Mouse (Mus musculus) MEL (cell line): ENCODE measurements around the gene Dcbld1. TPM values are rescaled to one million over a fixed set of nuclear protein-coding genes. Genes with fewer than 3 reads are reported as not detected.

Source experiments
- DNase-seq: peaks from one replicate; pipeline ENCODE4 v3.0.0; 2011; ENCODE audit warnings: low read depth, low spot score
- H3K27ac ChIP-seq: 2 replicates; pipeline ENCODE4 v1.5.1; 2012; ENCODE audit warnings: low read depth, mild to moderate bottlenecking, control low read depth, low read length, moderate library complexity; ENCODE audit not compliant: control insufficient read depth
- H3K27me3 ChIP-seq, 2 experiments: fragments of 150-350 bp in 1 of 2; sonication (generic) in 1 of 2; 2 replicates each; pipeline ENCODE4 v1.6.1; 2012; ENCODE audit warnings: low read length in 2 of 2, mild to moderate bottlenecking in 2 of 2, improper control_type of control experiment in 1 of 2, moderate library complexity in 1 of 2; ENCODE audit not compliant: insufficient read depth in 2 of 2, control insufficient read depth in 1 of 2
- H3K36me3 ChIP-seq, 2 experiments: 2 replicates each; pipeline ENCODE4 v1.6.1; 2012 to 2014; ENCODE audit warnings: low read length in 2 of 2, improper control_type of control experiment in 1 of 2, inconsistent platforms in 1 of 2, mild to moderate bottlenecking in 1 of 2; ENCODE audit not compliant: insufficient read depth in 2 of 2, control insufficient read depth in 1 of 2
- H3K4me1 ChIP-seq, 2 experiments: fragments of 150-350 bp in 1 of 2; sonication (generic) in 1 of 2; 2 replicates each; pipeline ENCODE4 v1.6.1; 2012; ENCODE audit warnings: low read length in 2 of 2, improper control_type of control experiment in 1 of 2, mild to moderate bottlenecking in 1 of 2; ENCODE audit not compliant: insufficient read depth in 2 of 2, control insufficient read depth in 1 of 2
- H3K4me3 ChIP-seq, 2 experiments: fragments of 150-350 bp in 1 of 2; sonication (generic) in 1 of 2; 2 replicates each; pipeline ENCODE4 v1.5.1; 2012; ENCODE audit warnings: low read depth in 2 of 2, low read length in 2 of 2, mild to moderate bottlenecking in 2 of 2, moderate library complexity in 2 of 2, control low read depth in 1 of 2, improper control_type of control experiment in 1 of 2; ENCODE audit not compliant: control insufficient read depth in 1 of 2, insufficient read depth in 1 of 2
- H3K79me2 ChIP-seq: 2 replicates; pipeline ENCODE4 v1.6.1; 2012; ENCODE audit warnings: mild to moderate bottlenecking, low read length, moderate library complexity; ENCODE audit not compliant: control insufficient read depth, poor library complexity, insufficient read depth
- H3K9ac ChIP-seq: 2 replicates; pipeline ENCODE4 v1.6.1; 2012; ENCODE audit warnings: low read depth, mild to moderate bottlenecking, control low read depth, low read length, moderate library complexity; ENCODE audit not compliant: control insufficient read depth, poor library complexity, severe bottlenecking
- H3K9me3 ChIP-seq: fragments of 150-350 bp; sonication (generic); replicated peaks from 2 replicates; pipeline ENCODE4 v1.6.1; 2012; ENCODE audit warnings: mild to moderate bottlenecking, low read length, improper control_type of control experiment, moderate library complexity; ENCODE audit not compliant: insufficient read depth
- CHD2 ChIP-seq: IDR thresholded peaks from 2 replicates; pipeline ENCODE4 v1.6.1; 2011; ENCODE audit warnings: low read length, improper control_type of control experiment
- CTCF ChIP-seq, 3 experiments: IDR thresholded peaks in 2 of 3; conservative IDR thresholded peaks in 1 of 3; 2 replicates each; pipeline ENCODE4 v1.5.1; 2011 to 2012; ENCODE audit warnings: low read length in 3 of 3, low read depth in 2 of 3, mild to moderate bottlenecking in 2 of 3, improper control_type of control experiment in 1 of 3, inconsistent platforms in 1 of 3, mixed read lengths in 1 of 3, moderate library complexity in 1 of 3; ENCODE audit not compliant: control insufficient read depth in 1 of 3, insufficient read depth in 1 of 3, poor library complexity in 1 of 3, severe bottlenecking in 1 of 3
- ELF1 ChIP-seq: IDR thresholded peaks from 2 replicates; pipeline ENCODE4 v1.6.1; 2014; ENCODE audit warnings: low read depth, mild to moderate bottlenecking, inconsistent platforms, low read length, improper control_type of control experiment, moderate library complexity
- ETS1 ChIP-seq: IDR thresholded peaks from 2 replicates; pipeline ENCODE4 v1.6.1; 2012; ENCODE audit warnings: low read depth, mild to moderate bottlenecking, inconsistent platforms, low read length, improper control_type of control experiment, moderate library complexity
- GABPA ChIP-seq: IDR thresholded peaks from 2 replicates; pipeline ENCODE4 v1.6.1; 2012; ENCODE audit warnings: low read depth, mild to moderate bottlenecking, inconsistent platforms, low read length, improper control_type of control experiment, moderate library complexity
- KAT2A ChIP-seq: conservative IDR thresholded peaks from 2 replicates; pipeline ENCODE4 v1.6.1; 2012; ENCODE audit warnings: low read depth, low read length, improper control_type of control experiment, inconsistent platforms
- MAX ChIP-seq: IDR thresholded peaks from 2 replicates; pipeline ENCODE4 v1.6.1; 2011; ENCODE audit warnings: low read length, improper control_type of control experiment
- MAZ ChIP-seq: IDR thresholded peaks from 2 replicates; pipeline ENCODE4 v1.6.1; 2012; ENCODE audit warnings: low read depth, mild to moderate bottlenecking, inconsistent platforms, low read length, improper control_type of control experiment
- MEF2A ChIP-seq: IDR thresholded peaks from 2 replicates; pipeline ENCODE4 v1.6.1; 2014; ENCODE audit warnings: low read depth, mild to moderate bottlenecking, inconsistent platforms, low read length, improper control_type of control experiment; ENCODE audit not compliant: poor library complexity, insufficient replicate concordance, severe bottlenecking; ENCODE audit errors: extremely low read depth
- MXI1 ChIP-seq: IDR thresholded peaks from 2 replicates; pipeline ENCODE4 v1.6.1; 2011; ENCODE audit warnings: mild to moderate bottlenecking, low read depth, low read length, improper control_type of control experiment
- MYB ChIP-seq: IDR thresholded peaks from 2 replicates; pipeline ENCODE4 v1.6.1; 2011; ENCODE audit warnings: mild to moderate bottlenecking, low read depth, low read length, improper control_type of control experiment
- MYC ChIP-seq: IDR thresholded peaks from 2 replicates; pipeline ENCODE4 v1.6.1; 2011; ENCODE audit warnings: low read depth, mild to moderate bottlenecking, low read length, improper control_type of control experiment, moderate library complexity
- NRF1 ChIP-seq: IDR thresholded peaks from 2 replicates; pipeline ENCODE4 v1.6.1; 2014; ENCODE audit warnings: low read depth, mild to moderate bottlenecking, inconsistent platforms, low read length, improper control_type of control experiment, moderate library complexity; ENCODE audit not compliant: poor library complexity, insufficient read depth, severe bottlenecking
- POLR2A ChIP-seq, 2 experiments: IDR thresholded peaks; 2 replicates each; pipeline ENCODE4 v1.6.1; 2011 to 2012; ENCODE audit warnings: low read length in 2 of 2, mild to moderate bottlenecking in 2 of 2, control low read depth in 1 of 2, improper control_type of control experiment in 1 of 2, low read depth in 1 of 2, moderate library complexity in 1 of 2; ENCODE audit not compliant: control insufficient read depth in 1 of 2, insufficient read depth in 1 of 2, poor library complexity in 1 of 2
- POLR2AphosphoS2 ChIP-seq: IDR thresholded peaks from 2 replicates; pipeline ENCODE4 v1.6.1; 2011; ENCODE audit warnings: low read length, improper control_type of control experiment
- RAD21 ChIP-seq: IDR thresholded peaks from 2 replicates; pipeline ENCODE4 v1.6.1; 2011; ENCODE audit warnings: mild to moderate bottlenecking, low read depth, low read length, improper control_type of control experiment
- SIN3A ChIP-seq: IDR thresholded peaks from 2 replicates; pipeline ENCODE4 v1.6.1; 2012; ENCODE audit warnings: low read length, improper control_type of control experiment, inconsistent platforms
- SMC3 ChIP-seq: IDR thresholded peaks from 2 replicates; pipeline ENCODE4 v1.6.1; 2011; ENCODE audit warnings: low read depth, low read length, improper control_type of control experiment
- USF1 ChIP-seq: IDR thresholded peaks from 2 replicates; pipeline ENCODE4 v1.6.1; 2014; ENCODE audit warnings: low read depth, mild to moderate bottlenecking, inconsistent platforms, low read length, improper control_type of control experiment, moderate library complexity
- ZKSCAN1 ChIP-seq: IDR thresholded peaks from 2 replicates; pipeline ENCODE4 v1.6.1; 2012; ENCODE audit warnings: low read depth, mild to moderate bottlenecking, inconsistent platforms, low read length, improper control_type of control experiment, moderate library complexity
- ZNF384 ChIP-seq: IDR thresholded peaks from 2 replicates; pipeline ENCODE4 v1.6.1; 2012; ENCODE audit warnings: low read depth, mild to moderate bottlenecking, inconsistent platforms, low read length, improper control_type of control experiment
- polyA plus RNA-seq, 2 experiments: library from polyadenylated mRNA; stranded (reverse) in 1 of 2; unstranded in 1 of 2; fragments of >175 nt in 1 of 2; fragments of >200 nt in 1 of 2; gene quantifications; 2 replicates each; pipeline versions ENCODE4 v1.2.1 to v1.2.4; 2012; ENCODE audit warnings: low replicate concordance in 2 of 2, low read depth in 1 of 2; ENCODE audit not compliant: insufficient read length in 2 of 2, insufficient read depth in 1 of 2, missing spikeins in 1 of 2
- total RNA-seq: library from RNA; depleted of rRNA; stranded (reverse); fragments of 300-350 nt; gene quantifications from 2 replicates; pipeline ENCODE4 v1.2.3, GENCODE M21; 2012

The Dcbld1 gene
- total and polyA plus RNA-seq, 3 experiments = 4.0 to 7.1 TPM; not detected in 1

DNA sequence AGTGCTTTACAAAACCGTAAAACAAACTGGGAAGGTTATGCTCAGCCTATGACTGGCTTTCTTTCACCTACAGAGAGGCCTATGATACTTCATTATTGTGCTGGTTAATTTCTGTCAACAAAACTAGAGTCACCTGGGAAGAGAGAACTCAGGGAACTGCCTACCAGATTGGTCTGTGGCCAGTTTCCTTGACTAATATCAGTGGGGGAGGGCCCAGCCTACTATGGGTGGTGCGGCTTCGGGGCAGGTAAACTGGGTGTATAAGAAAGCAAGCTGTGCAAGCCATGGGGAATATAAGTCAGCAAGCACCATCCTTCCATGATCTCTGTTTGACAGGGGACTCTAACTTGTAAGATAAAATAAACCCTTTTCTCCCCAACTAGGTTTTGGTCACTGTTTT is 47.2 kb downstream of the Dcbld1 start:
- DNase-seq = no peak
- TF ChIP-seq MYC (no peak), RAD21 (no peak), MEF2A (no peak), MXI1 (no peak), GABPA (no peak), SMC3 (no peak), ELF1 (no peak), ZKSCAN1 (no peak), CHD2 (no peak), POLR2AphosphoS2 (no peak), MYB (no peak), ZNF384 (no peak), USF1 (no peak), CTCF (IDR thresholded peaks at IDR 0.05 in 2 of 3, conservative IDR thresholded peaks at IDR 0.05 in 1 of 3; ENCODE audit: control insufficient read depth in 1 of 3, insufficient read depth in 1 of 3, low read depth in 2 of 3, low read length in 3 of 3, poor library complexity in 1 of 3, severe bottlenecking in 1 of 3) (no peak), NRF1 (no peak), SIN3A (no peak)
- H3K9ac ChIP-seq = no peak overlapping the region
- no peaks in the 10 kb centered on the region for H3K36me3 ChIP-seq
- no peaks in the 10 kb centered on the region for H3K4me1 ChIP-seq
- no peaks in the 10 kb centered on the region for H3K9me3 ChIP-seq
- H3K27ac ChIP-seq = no peak overlapping the region
- no peaks in the 10 kb centered on the region for H3K27me3 ChIP-seq
- H3K4me3 ChIP-seq = no peak overlapping the region
- no peaks in the 10 kb centered on the region for H3K79me2 ChIP-seq

DNA sequence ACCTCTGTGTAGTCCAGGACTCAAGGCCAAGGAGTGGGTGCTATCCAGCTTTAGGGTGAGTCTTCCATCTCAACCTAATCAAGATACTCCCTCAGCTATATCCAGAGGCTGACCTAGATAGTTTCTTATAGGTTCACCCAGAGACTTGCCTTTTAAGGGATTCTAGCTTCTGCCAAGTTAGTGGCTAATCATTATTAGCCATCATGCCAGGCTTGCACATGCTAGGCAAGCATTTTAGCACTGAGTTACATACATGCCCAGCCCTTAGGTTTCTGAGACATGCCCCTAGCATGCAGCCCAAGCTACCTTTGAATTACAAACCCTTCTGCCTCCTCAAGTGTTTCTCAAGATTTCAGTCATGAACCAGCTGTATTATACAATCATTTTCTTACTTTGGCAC is 47.9 kb downstream of the Dcbld1 start:
- no peak for DNase-seq
- Histone ChIP-seq H3K4me1 (no peaks in the 10 kb centered on the region), H3K9ac (no peak overlapping the region), H3K79me2 (no peaks in the 10 kb centered on the region), H3K9me3 (no peaks in the 10 kb centered on the region), H3K27ac (no peak overlapping the region), H3K36me3 (no peaks in the 10 kb centered on the region), H3K4me3 (no peak overlapping the region), H3K27me3 (no peaks in the 10 kb centered on the region)
- TF ChIP-seq MAX = no peak
- no peak for TF ChIP-seq KAT2A
- TF ChIP-seq POLR2A (IDR thresholded peaks at IDR 0.05; ENCODE audit: control insufficient read depth in 1 of 2, insufficient read depth in 1 of 2, low read depth in 1 of 2, low read length in 2 of 2, poor library complexity in 1 of 2) = no peak
- TF ChIP-seq ETS1 = no peak
- TF ChIP-seq SIN3A = no peak
- no peak for TF ChIP-seq ZNF384
- TF ChIP-seq MAZ = no peak
- TF ChIP-seq, all 39 proteins: peak for 0
